Mouse (Mus musculus): Measurements from ENCODE around the gene Zfp981.
"Not testable (repeated sequence)": the region's sequence is repeated elsewhere in the genome, so short reads cannot be mapped to it uniquely, and the experiment has no call there.

Gene Zfp981

GRCm38 (mm10) chr4:146486753-146487152 lies 15.1 kb upstream of the Zfp981 start:
- not testable (repeated sequence) for DNase-seq

- DNase-seq = not testable (repeated sequence)
Observed at GRCm38 (mm10) chr4:146489196-146489595, 12.6 kb upstream of the Zfp981 start.

- DNase-seq = not testable (repeated sequence)
Observed at GRCm38 (mm10) chr4:146491993-146492392, 9.8 kb upstream of the Zfp981 start.

GRCm38 (mm10) chr4:146492439-146492838 lies 9.4 kb upstream of the Zfp981 start:
- DNase-seq = no peak

- DNase-seq = no peak
Observed at GRCm38 (mm10) chr4:146492851-146493250, 9.0 kb upstream of the Zfp981 start.

GRCm38 (mm10) chr4:146493319-146493907 lies 8.4 kb upstream of the Zfp981 start:
- DNase-seq = not testable (repeated sequence)

- DNase-seq = no peak
Observed at GRCm38 (mm10) chr4:146494980-146495379, 6.8 kb upstream of the Zfp981 start.

- not testable (repeated sequence) for DNase-seq
Observed at GRCm38 (mm10) chr4:146497695-146498275, 4.0 kb upstream of the Zfp981 start.

- DNase-seq = not testable (repeated sequence)
Observed at GRCm38 (mm10) chr4:146509029-146509428, 7.2 kb downstream of the Zfp981 start.

- DNase-seq = not testable (repeated sequence)
Observed at GRCm38 (mm10) chr4:146511871-146512270, 10.0 kb downstream of the Zfp981 start.

GRCm38 (mm10) chr4:146516474-146516873 lies 14.6 kb downstream of the Zfp981 start:
- DNase-seq = no peak

- not testable (repeated sequence) for DNase-seq
Observed at GRCm38 (mm10) chr4:146517150-146517549, 15.3 kb downstream of the Zfp981 start.

- no peak for DNase-seq
Observed at GRCm38 (mm10) chr4:146520723-146521122, 18.9 kb downstream of the Zfp981 start.

- DNase-seq = no peak
Observed at GRCm38 (mm10) chr4:146534574-146534973, 32.7 kb downstream of the Zfp981 start.

GRCm38 (mm10) chr4:146535883-146536282 lies 34.1 kb downstream of the Zfp981 start:
- DNase-seq = no peak

GRCm38 (mm10) chr4:146579905-146580873 lies 78.4 kb downstream of the Zfp981 start:
- not testable (repeated sequence) for DNase-seq
